Mouse (Mus musculus) layer of hippocampus, adult 2 months (tissue): ENCODE data around the gene Fkbpl. TPM values are rescaled to one million over a fixed set of nuclear protein-coding genes. Genes with fewer than 3 reads are reported as not detected.

ENCODE experiments used
- DNase-seq, 2 experiments: peaks; one replicate each; pipeline ENCODE4 v3.0.0; 2022; ENCODE audit warnings: low spot score in 2 of 2
- H3K27ac ChIP-seq: fragments of 200-600 bp; 2 replicates; pipeline ENCODE4 v1.8.1; 2022
- H3K4me3 ChIP-seq: fragments of 200-600 bp; 2 replicates; pipeline ENCODE4 v1.8.1; 2022; ENCODE audit warnings: mild to moderate bottlenecking
- CTCF ChIP-seq: fragments of 200-600 bp; conservative IDR thresholded peaks from 2 replicates; pipeline ENCODE4 v1.8.1; 2022; ENCODE audit warnings: antibody characterized with exemption, mild to moderate bottlenecking, moderate library complexity
- total RNA-seq, 2 experiments: library from RNA; stranded (reverse); gene quantifications; 2 replicates each; pipeline ENCODE4 v1.2.3; 2021

Fkbpl gene
- total RNA-seq, 2 experiments from 2014 or later, result 16.2 to 18.8 TPM

GRCm38 (mm10) chr17:34613054-34613645 lies 31.4 kb upstream of the Fkbpl start:
- no peak for TF ChIP-seq CTCF
- DNase-seq, result no peak
- no peak overlapping the region for H3K27ac ChIP-seq
- no peak overlapping the region for H3K4me3 ChIP-seq

- Histone ChIP-seq H3K4me3 (no peak overlapping the region), H3K27ac (no peak overlapping the region)
- DNase-seq, result no peak
- no peak for TF ChIP-seq CTCF
These were observed 30.7 kb upstream of the Fkbpl start for GRCm38 (mm10) chr17:34613830-34614229.

GRCm38 (mm10) chr17:34615871-34616270 lies 28.7 kb upstream of the Fkbpl start, which contains the start of gene Egfl8:
Egfl8 (minus strand) TSS chr17:34615971.
- DNase-seq, result no peak
- H3K27ac ChIP-seq, result peak within 1 kb of the TSS; percentile 58; the same call in 1 of the 2 replicates
- no peak within 1 kb of the TSS for H3K4me3 ChIP-seq
- no peak for TF ChIP-seq CTCF

GRCm38 (mm10) chr17:34618999-34619398 lies 25.6 kb upstream of the Fkbpl start:
- TF ChIP-seq CTCF, result peak; percentile 94; the same call in 1 of the 2 replicates
- peak; percentile 72 to 80 for DNase-seq
- Histone ChIP-seq H3K27ac (no peak overlapping the region), H3K4me3 (no peak overlapping the region)

- Histone ChIP-seq H3K27ac (no peak overlapping the region), H3K4me3 (no peak overlapping the region)
- no peak for TF ChIP-seq CTCF
- no peak for DNase-seq
These were observed 23.6 kb upstream of the Fkbpl start for GRCm38 (mm10) chr17:34621006-34621405.

GRCm38 (mm10) chr17:34623161-34623560 lies 21.4 kb upstream of the Fkbpl start:
- H3K27ac ChIP-seq, result no peak overlapping the region
- peak; percentile 63 for TF ChIP-seq CTCF
- no peak for DNase-seq
- no peak overlapping the region for H3K4me3 ChIP-seq

- Histone ChIP-seq H3K4me3 (no peak overlapping the region), H3K27ac (no peak overlapping the region)
- no peak for TF ChIP-seq CTCF
- DNase-seq, result no peak
These were observed 19.6 kb upstream of the Fkbpl start for GRCm38 (mm10) chr17:34624981-34625380.

- H3K27ac ChIP-seq, result peak overlapping the region; percentile 99
These were observed 18.3 kb upstream of the Fkbpl start for GRCm38 (mm10) chr17:34626062-34626772.

GRCm38 (mm10) chr17:34626773-34627092 lies 17.8 kb upstream of the Fkbpl start:
- TF ChIP-seq CTCF, result peak; percentile 71
- H3K4me3 ChIP-seq, result peak overlapping the region; percentile 67
- H3K27ac ChIP-seq, result peak overlapping the region; percentile 99
- DNase-seq, result no peak

More at GRCm38 (mm10) chr17:34626062-34626772, 18.3 kb upstream of the Fkbpl start:
- peak overlapping the region; percentile 67 for H3K4me3 ChIP-seq
- no peak for TF ChIP-seq CTCF
- DNase-seq, result no peak

- TF ChIP-seq CTCF, result no peak
These were observed 17.2 kb upstream of the Fkbpl start for GRCm38 (mm10) chr17:34627093-34627942.

GRCm38 (mm10) chr17:34627943-34628643 lies 16.5 kb upstream of the Fkbpl start, which contains the start of gene Ppt2:
Ppt2 (minus strand) TSS chr17:34628510.
- Histone ChIP-seq H3K4me3 (peak within 1 kb of the TSS; percentile 67), H3K27ac (peak within 1 kb of the TSS; percentile 99)
- no peak for TF ChIP-seq CTCF
- no peak for DNase-seq

More at GRCm38 (mm10) chr17:34627093-34627942, 17.2 kb upstream of the Fkbpl start:
- peak; percentile 87 to 92 for DNase-seq
- Histone ChIP-seq H3K4me3 (peak overlapping the region; percentile 67), H3K27ac (peak overlapping the region; percentile 99)

- H3K27ac ChIP-seq, result peak overlapping the region; percentile 99
- no peak for TF ChIP-seq CTCF
- peak overlapping the region; percentile 67 for H3K4me3 ChIP-seq
- DNase-seq, result no peak
These were observed 16.0 kb upstream of the Fkbpl start for GRCm38 (mm10) chr17:34628644-34628967.
